Mouse (Mus musculus) effector memory CD4-positive, alpha-beta T cell, adult 5 months (primary cell): ENCODE measurements around the gene L1td1. TPM values are rescaled to one million over a fixed set of nuclear protein-coding genes. Genes with fewer than 3 reads are reported as not detected.

Experiments
- polyA plus RNA-seq: library from polyadenylated mRNA; unstranded; fragments of 100-300 nt; shearing (Covaris generic); gene quantifications from one replicate; pipeline ENCODE4 v1.2.1, GENCODE M21; 2017

Gene L1td1
- not detected for polyA plus RNA-seq

DNA sequence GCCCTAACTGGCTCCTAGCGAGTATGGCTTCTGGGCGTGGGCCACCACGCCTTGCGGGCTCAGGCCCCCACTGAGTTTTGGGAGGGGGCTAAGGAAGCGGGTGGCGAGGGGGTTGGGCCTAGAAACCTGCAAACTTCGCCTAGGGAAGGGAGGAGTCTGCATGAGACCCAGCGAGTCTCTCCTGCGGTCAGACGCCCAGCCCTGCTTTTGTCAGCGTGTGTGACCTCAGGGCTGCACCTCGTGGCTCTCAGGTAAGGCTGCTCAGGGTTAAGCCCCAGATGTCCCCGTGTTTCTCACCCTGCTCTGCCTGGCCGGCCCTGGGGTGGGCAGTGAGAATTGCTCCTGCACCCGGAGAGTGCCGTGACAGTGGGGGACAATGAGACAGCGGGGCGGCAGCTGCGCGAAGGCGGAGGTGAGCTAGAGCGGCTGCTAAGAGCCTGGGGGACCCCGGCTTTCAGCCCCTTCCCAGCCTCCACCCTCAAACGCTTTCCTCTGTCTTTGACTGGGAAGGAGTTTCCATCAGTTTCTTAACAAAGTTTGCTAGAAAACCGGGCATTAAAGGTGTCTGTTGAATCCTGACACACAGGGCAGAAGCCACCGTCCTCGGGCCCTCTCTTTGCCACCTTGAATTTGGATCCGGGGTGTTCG, at the start of gene L1td1:
L1td1 (plus strand) TSS at position 145 of the 648 bp plus-strand sequence.

Other genes starting within 250 kb of the L1td1 start
- not detected for gene Kank4, start 90.8 kb downstream of the L1td1 start, polyA plus RNA-seq
- not detected for gene I0C0044D17Rik, start 97.1 kb downstream of the L1td1 start, polyA plus RNA-seq
- gene Usp1, start 197.1 kb downstream of the L1td1 start, polyA plus RNA-seq, result 44.9 TPM